Mouse (Mus musculus): ENCODE data around the gene Tmem116. TPM values are rescaled to one million over a fixed set of nuclear protein-coding genes. Genes with fewer than 3 reads are reported as not detected.
A peak's percentile ranks its signal among the peaks of the same experiment; 100 is the strongest.

Gene Tmem116
- 0.45 and 0.96 TPM in 2 replicates for polyA plus RNA-seq (2014; fragmentation: Nextera tagmentation; extraction: Ambion mirVana)

DNA sequence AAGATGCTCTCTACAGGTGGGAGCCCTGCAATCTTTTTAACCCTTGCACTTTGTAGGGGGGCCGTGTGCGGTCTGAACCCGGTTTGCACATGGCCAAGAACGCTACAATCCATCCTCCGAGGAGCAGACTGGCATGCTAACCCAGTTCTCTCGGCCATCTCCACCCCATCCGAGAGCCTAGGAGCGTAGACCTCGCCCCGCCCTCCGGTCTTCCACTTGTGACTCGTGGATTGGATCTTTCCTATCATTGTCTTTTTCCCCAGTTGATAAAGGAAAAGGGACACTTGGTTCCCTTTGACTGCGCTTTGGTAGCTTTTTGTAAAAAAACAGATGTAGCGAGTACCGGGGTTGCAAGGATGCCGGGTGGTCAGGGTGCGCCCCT is at the start of gene Tmem116:
TSS of gene Tmem116 (plus strand) at position 250 of the 382 bp plus-strand sequence.
- H3K4me3 ChIP-seq (ENCODE audit: low read depth, low read length), result peak within 1 kb of the TSS; percentile 88
- WGBS, result under 1% methylated on average over 17 of the region's 17 CpGs
- H3K27ac ChIP-seq (replicated peaks; ENCODE audit: low read depth, low read length), result peak within 1 kb of the TSS; percentile 87
- H3K36me3 ChIP-seq (replicated peaks; ENCODE audit: control insufficient read depth, insufficient read depth, low read depth, low read length), result peaks cover 4% of the 10 kb centered on the region
- no peaks in the 10 kb centered on the region for H3K9me3 ChIP-seq (replicated peaks; ENCODE audit: control insufficient read depth, low read length)
- H3K4me1 ChIP-seq (ENCODE audit: control insufficient read depth, insufficient read depth, low read length), result no peaks in the 10 kb centered on the region
- no peaks in the 10 kb centered on the region for H3K27me3 ChIP-seq (ENCODE audit: control insufficient read depth, insufficient read depth, low read length)
- DNase-seq (ENCODE audit: low spot score) (peak; percentile 70), ATAC-seq (replicated peaks; ENCODE audit: insufficient number of reproducible peaks, low FRiP score, low TSS enrichment, low read depth) (0 out of 2 replicates have a peak, but pooled peaks have one; percentile 22)
- peak within 1 kb of the TSS; percentile 92 for H3K9ac ChIP-seq (replicated peaks; ENCODE audit: low read length)
- peak within 1 kb of the TSS; percentile 77 for H3K4me2 ChIP-seq (ENCODE audit: low read depth, low read length)

DNA sequence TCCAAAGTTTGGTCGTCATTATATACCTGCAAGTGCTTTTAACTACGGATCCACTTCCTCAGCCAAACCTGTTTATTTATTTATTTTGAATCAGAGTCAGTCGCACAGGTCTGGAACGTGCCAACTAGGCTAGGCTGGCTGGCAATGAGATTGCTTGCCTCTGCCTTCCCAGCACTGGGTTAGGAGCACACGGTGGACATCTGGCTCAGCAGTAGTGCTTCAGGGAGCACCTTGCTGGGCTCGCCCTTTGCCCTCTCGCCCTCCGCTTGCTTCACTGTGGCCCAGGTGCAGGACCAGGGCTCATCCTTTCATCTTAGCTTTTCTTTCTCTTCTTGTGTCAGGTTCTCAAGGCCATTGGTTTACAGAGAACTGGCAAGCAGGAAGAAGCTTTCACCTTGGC is 43.8 kb upstream of the Tmem116 start:
- DNase-seq (ENCODE audit: low spot score) (no peak), ATAC-seq (replicated peaks; ENCODE audit: insufficient number of reproducible peaks, low FRiP score, low TSS enrichment, low read depth) (no peak)
- H3K27me3 ChIP-seq (ENCODE audit: control insufficient read depth, insufficient read depth, low read length), result no peaks in the 10 kb centered on the region
- no peaks in the 10 kb centered on the region; the same call in 1 of the 2 replicates for H3K36me3 ChIP-seq (replicated peaks; ENCODE audit: control insufficient read depth, insufficient read depth, low read depth, low read length)
- H3K4me1 ChIP-seq (ENCODE audit: control insufficient read depth, insufficient read depth, low read length), result no peaks in the 10 kb centered on the region
- WGBS, result 86% methylated on average over 8 of the region's 8 CpGs
- no peak overlapping the region for H3K4me2 ChIP-seq (ENCODE audit: low read depth, low read length)
- no peak overlapping the region for H3K9ac ChIP-seq (replicated peaks; ENCODE audit: low read length)
- no peak overlapping the region for H3K4me3 ChIP-seq (ENCODE audit: low read depth, low read length)
- H3K27ac ChIP-seq (replicated peaks; ENCODE audit: low read depth, low read length), result no peak overlapping the region
- no peaks in the 10 kb centered on the region for H3K9me3 ChIP-seq (replicated peaks; ENCODE audit: control insufficient read depth, low read length)

DNA sequence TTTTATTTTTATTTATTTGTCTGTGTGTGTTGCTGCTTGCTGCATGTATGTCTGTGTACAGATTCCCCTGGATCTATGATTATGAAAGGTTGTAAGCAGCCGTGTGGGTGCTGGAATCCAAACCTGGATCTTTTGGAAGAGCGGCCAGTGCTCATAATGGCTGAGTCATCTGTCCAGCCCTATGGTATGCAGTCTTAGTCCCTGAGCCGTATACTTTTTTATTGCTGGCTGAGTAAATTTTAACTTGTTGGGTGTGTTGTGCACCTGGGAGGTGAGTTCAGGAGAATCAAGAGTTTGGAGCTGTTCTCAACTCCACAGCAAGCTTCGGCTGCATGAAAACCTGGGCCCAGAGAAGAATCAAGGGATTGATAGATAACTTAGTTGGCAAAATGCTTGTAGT is 40.7 kb upstream of the Tmem116 start:
- Histone ChIP-seq H3K9ac (replicated peaks; ENCODE audit: low read length) (no peak overlapping the region), H3K9me3 (replicated peaks; ENCODE audit: control insufficient read depth, low read length) (no peaks in the 10 kb centered on the region)
- no peak for DNase-seq (ENCODE audit: low spot score)

DNA sequence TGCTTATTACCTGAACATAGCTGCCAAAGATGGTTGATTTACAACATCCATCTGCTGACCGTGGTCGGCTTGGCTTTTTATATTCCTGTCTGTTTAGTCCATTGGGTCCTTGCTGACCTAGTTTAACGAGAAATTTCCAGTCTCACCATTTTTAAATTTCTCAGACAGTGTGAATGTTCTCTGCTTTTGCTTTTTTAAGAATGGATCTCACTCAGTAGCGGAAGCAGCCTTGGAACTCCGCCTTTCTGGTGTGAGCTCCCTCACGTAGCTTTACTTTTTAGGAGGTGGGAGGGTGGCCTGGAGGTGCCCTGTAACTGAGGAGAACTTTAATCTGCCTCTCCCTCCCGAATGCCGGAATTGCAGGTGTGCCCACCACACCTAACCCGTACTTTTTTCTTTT is 31.0 kb upstream of the Tmem116 start:
- Histone ChIP-seq H3K9me3 (replicated peaks; ENCODE audit: control insufficient read depth, low read length) (no peaks in the 10 kb centered on the region), H3K4me3 (ENCODE audit: low read depth, low read length) (no peak overlapping the region), H3K27me3 (ENCODE audit: control insufficient read depth, insufficient read depth, low read length) (no peaks in the 10 kb centered on the region), H3K4me1 (ENCODE audit: control insufficient read depth, insufficient read depth, low read length) (no peaks in the 10 kb centered on the region), H3K4me2 (ENCODE audit: low read depth, low read length) (no peak overlapping the region), H3K9ac (replicated peaks; ENCODE audit: low read length) (no peak overlapping the region), H3K27ac (replicated peaks; ENCODE audit: low read depth, low read length) (no peak overlapping the region), H3K36me3 (replicated peaks; ENCODE audit: control insufficient read depth, insufficient read depth, low read depth, low read length) (peaks cover 22% of the 10 kb centered on the region)
- no peak for DNase-seq (ENCODE audit: low spot score)
- ATAC-seq (replicated peaks; ENCODE audit: insufficient number of reproducible peaks, low FRiP score, low TSS enrichment, low read depth), result no peak
- WGBS, result 92% methylated on average over 9 of the region's 9 CpGs

More for the DNA sequence above, 40.7 kb upstream of the Tmem116 start:
- no peak overlapping the region for H3K4me2 ChIP-seq (ENCODE audit: low read depth, low read length)
- H3K36me3 ChIP-seq (replicated peaks; ENCODE audit: control insufficient read depth, insufficient read depth, low read depth, low read length), result peaks cover 8% of the 10 kb centered on the region
- no peak for ATAC-seq (replicated peaks; ENCODE audit: insufficient number of reproducible peaks, low FRiP score, low TSS enrichment, low read depth)
- H3K4me1 ChIP-seq (ENCODE audit: control insufficient read depth, insufficient read depth, low read length), result no peaks in the 10 kb centered on the region
- no peak overlapping the region for H3K4me3 ChIP-seq (ENCODE audit: low read depth, low read length)
- H3K27ac ChIP-seq (replicated peaks; ENCODE audit: low read depth, low read length), result no peak overlapping the region
- 96% methylated on average over 4 of the region's 4 CpGs for WGBS
- no peaks in the 10 kb centered on the region for H3K27me3 ChIP-seq (ENCODE audit: control insufficient read depth, insufficient read depth, low read length)

DNA sequence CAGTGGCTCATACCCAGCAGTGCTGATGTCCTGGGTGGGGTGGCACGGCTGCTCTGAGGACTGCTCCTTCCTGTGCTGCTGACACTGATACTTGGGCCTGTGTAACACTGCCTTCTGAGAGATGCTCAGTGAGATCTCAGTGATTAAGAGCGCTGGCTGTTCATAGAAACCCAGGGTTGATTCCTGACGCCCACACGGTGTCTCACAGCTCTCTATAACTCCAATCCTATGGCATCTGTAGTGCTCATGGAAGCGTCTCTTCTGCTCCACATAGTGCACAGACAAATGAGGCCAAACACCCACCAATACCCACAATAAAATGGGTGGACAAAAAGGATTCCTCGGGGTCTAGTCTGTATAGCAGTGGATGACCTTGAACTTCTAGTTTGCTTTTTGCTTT is 28.9 kb upstream of the Tmem116 start:
- Histone ChIP-seq H3K4me1 (ENCODE audit: control insufficient read depth, insufficient read depth, low read length) (no peaks in the 10 kb centered on the region), H3K9me3 (replicated peaks; ENCODE audit: control insufficient read depth, low read length) (no peaks in the 10 kb centered on the region), H3K27ac (replicated peaks; ENCODE audit: low read depth, low read length) (no peak overlapping the region), H3K9ac (replicated peaks; ENCODE audit: low read length) (no peak overlapping the region), H3K27me3 (ENCODE audit: control insufficient read depth, insufficient read depth, low read length) (no peaks in the 10 kb centered on the region), H3K4me3 (ENCODE audit: low read depth, low read length) (no peak overlapping the region), H3K4me2 (ENCODE audit: low read depth, low read length) (no peak overlapping the region), H3K36me3 (replicated peaks; ENCODE audit: control insufficient read depth, insufficient read depth, low read depth, low read length) (peaks cover 19% of the 10 kb centered on the region)
- ATAC-seq (replicated peaks; ENCODE audit: insufficient number of reproducible peaks, low FRiP score, low TSS enrichment, low read depth) (no peak), DNase-seq (ENCODE audit: low spot score) (no peak)
- WGBS, result 93% methylated on average over 6 of the region's 6 CpGs

DNA sequence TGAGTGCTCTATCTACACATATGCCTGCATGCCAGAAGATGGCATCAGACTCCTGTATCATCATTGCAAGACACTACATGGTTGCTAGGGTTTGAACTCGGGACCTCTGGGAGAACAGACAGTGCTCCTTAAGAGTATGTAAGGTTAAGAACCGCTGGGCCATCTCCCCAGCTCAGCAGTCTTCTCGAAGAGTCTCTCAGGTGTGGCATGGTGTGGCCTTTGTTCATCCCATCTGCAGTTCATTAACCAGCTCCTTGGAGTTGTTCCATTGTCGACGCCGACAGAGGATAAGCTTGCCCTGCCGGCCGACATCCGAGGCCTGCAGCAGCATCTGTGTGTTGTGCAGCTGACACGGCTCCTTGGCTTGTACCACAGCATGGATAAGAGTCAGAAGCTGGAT is 28.4 kb upstream of the Tmem116 start:
- H3K4me1 ChIP-seq (ENCODE audit: control insufficient read depth, insufficient read depth, low read length), result no peaks in the 10 kb centered on the region
- no peak for ATAC-seq (replicated peaks; ENCODE audit: insufficient number of reproducible peaks, low FRiP score, low TSS enrichment, low read depth)
- no peak overlapping the region for H3K27ac ChIP-seq (replicated peaks; ENCODE audit: low read depth, low read length)
- H3K4me3 ChIP-seq (ENCODE audit: low read depth, low read length), result no peak overlapping the region
- DNase-seq (ENCODE audit: low spot score), result no peak
- no peaks in the 10 kb centered on the region for H3K27me3 ChIP-seq (ENCODE audit: control insufficient read depth, insufficient read depth, low read length)
- 78% methylated on average over 10 of the region's 10 CpGs for WGBS
- no peak overlapping the region for H3K4me2 ChIP-seq (ENCODE audit: low read depth, low read length)
- H3K9me3 ChIP-seq (replicated peaks; ENCODE audit: control insufficient read depth, low read length), result no peaks in the 10 kb centered on the region
- peaks cover 14% of the 10 kb centered on the region for H3K36me3 ChIP-seq (replicated peaks; ENCODE audit: control insufficient read depth, insufficient read depth, low read depth, low read length)
- no peak overlapping the region for H3K9ac ChIP-seq (replicated peaks; ENCODE audit: low read length)

DNA sequence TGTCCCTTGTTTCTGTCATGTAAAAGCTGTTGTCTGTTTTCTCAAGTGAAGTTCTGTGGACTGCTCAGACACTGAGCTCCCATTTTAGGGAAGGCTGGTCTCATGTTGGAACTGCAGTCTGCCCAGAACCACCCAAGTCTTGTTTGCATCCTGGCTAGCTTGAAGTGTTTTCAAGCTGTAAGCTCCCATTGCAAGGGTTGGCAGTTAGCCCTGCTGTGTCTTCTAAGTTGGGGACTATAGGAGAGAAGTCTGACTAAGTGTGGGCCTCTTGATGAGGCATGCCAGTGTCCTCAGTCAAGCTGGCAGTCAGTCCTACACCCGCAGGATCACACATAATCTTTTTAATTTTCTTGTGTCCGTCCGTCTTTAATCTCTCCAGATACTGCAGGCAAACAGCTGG is 22.7 kb upstream of the Tmem116 start:
- H3K4me2 ChIP-seq (ENCODE audit: low read depth, low read length), result no peak overlapping the region
- no peak overlapping the region for H3K9ac ChIP-seq (replicated peaks; ENCODE audit: low read length)
- no peak overlapping the region for H3K27ac ChIP-seq (replicated peaks; ENCODE audit: low read depth, low read length)
- no peak overlapping the region for H3K4me3 ChIP-seq (ENCODE audit: low read depth, low read length)
- WGBS, result 86% methylated on average over 3 of the region's 3 CpGs
- no peaks in the 10 kb centered on the region for H3K27me3 ChIP-seq (ENCODE audit: control insufficient read depth, insufficient read depth, low read length)
- no peaks in the 10 kb centered on the region for H3K4me1 ChIP-seq (ENCODE audit: control insufficient read depth, insufficient read depth, low read length)
- H3K9me3 ChIP-seq (replicated peaks; ENCODE audit: control insufficient read depth, low read length), result no peaks in the 10 kb centered on the region
- ATAC-seq (replicated peaks; ENCODE audit: insufficient number of reproducible peaks, low FRiP score, low TSS enrichment, low read depth) (no peak), DNase-seq (ENCODE audit: low spot score) (no peak)
- peaks cover 12% of the 10 kb centered on the region for H3K36me3 ChIP-seq (replicated peaks; ENCODE audit: control insufficient read depth, insufficient read depth, low read depth, low read length)

DNA sequence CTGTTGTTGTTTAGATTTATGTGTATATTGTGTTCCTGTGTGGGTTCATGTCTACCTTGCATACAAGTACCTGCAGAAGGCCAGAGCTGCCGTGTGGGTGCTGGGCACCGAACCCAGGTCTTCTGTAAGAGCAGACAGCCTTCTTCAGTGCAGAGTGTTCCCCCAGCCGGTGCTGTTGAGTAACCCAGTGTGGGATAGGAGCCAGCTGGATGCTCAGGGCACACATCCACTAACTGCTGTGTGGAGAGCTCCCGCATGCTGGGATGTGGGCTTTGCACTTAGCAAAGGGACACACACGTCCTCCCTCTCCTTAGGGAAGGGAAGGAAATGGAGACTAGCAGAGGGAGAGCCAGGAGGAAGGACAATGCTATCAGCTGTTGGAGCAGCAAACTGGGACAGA is 13.6 kb upstream of the Tmem116 start:
- ATAC-seq (replicated peaks; ENCODE audit: insufficient number of reproducible peaks, low FRiP score, low TSS enrichment, low read depth) (no peak), DNase-seq (ENCODE audit: low spot score) (no peak)
- Histone ChIP-seq H3K27me3 (ENCODE audit: control insufficient read depth, insufficient read depth, low read length) (no peaks in the 10 kb centered on the region), H3K36me3 (replicated peaks; ENCODE audit: control insufficient read depth, insufficient read depth, low read depth, low read length) (peaks cover 11% of the 10 kb centered on the region), H3K9me3 (replicated peaks; ENCODE audit: control insufficient read depth, low read length) (no peaks in the 10 kb centered on the region), H3K4me1 (ENCODE audit: control insufficient read depth, insufficient read depth, low read length) (no peaks in the 10 kb centered on the region), H3K9ac (replicated peaks; ENCODE audit: low read length) (no peak overlapping the region), H3K4me3 (ENCODE audit: low read depth, low read length) (no peak overlapping the region), H3K4me2 (ENCODE audit: low read depth, low read length) (no peak overlapping the region), H3K27ac (replicated peaks; ENCODE audit: low read depth, low read length) (no peak overlapping the region)
- 87% methylated on average over 5 of the region's 5 CpGs for WGBS

All from embryonic facial prominence, embryonic 11.5 days (tissue).